Mouse (Mus musculus) heart, postnatal 0 days (tissue): ENCODE results near the gene Pdzph1. TPM values are rescaled to one million over a fixed set of nuclear protein-coding genes. Genes with fewer than 3 reads are reported as not detected.
A peak's percentile ranks its signal among the peaks of the same experiment; 100 is the strongest.

ENCODE experiments used
- ATAC-seq: fragments of 200-750 bp; cut with Nextera tagmentation; 2 replicates; pipeline ENCODE4 v1.8.0; 2017; ENCODE audit warnings: low read depth, moderate number of reproducible peaks, moderate library complexity; ENCODE audit not compliant: insufficient read depth
- DNase-seq: peaks from one replicate; pipeline ENCODE4 v3.0.0-alpha.2; 2016; ENCODE audit warnings: low spot score
- H3K27ac ChIP-seq: fragments of 300-500 bp; sonication (generic); 2 replicates; pipeline ENCODE4 v1.5.1; 2014; ENCODE audit warnings: low read depth, mild to moderate bottlenecking
- H3K27me3 ChIP-seq: fragments of 300-500 bp; sonication (generic); 2 replicates; pipeline ENCODE4 v1.6.1; 2014; ENCODE audit warnings: low read length, mixed read lengths; ENCODE audit not compliant: control insufficient read depth, insufficient read depth
- H3K36me3 ChIP-seq: fragments of 300-500 bp; sonication (generic); replicated peaks from 2 replicates; pipeline ENCODE4 v1.6.1; 2014; ENCODE audit warnings: low read length, mixed read lengths; ENCODE audit not compliant: control insufficient read depth, insufficient read depth
- H3K4me1 ChIP-seq: fragments of 300-500 bp; sonication (generic); 2 replicates; pipeline ENCODE4 v1.6.1; 2014; ENCODE audit warnings: antibody characterized with exemption; ENCODE audit not compliant: control insufficient read depth, insufficient read depth
- H3K4me2 ChIP-seq: fragments of 300-500 bp; sonication (generic); 2 replicates; pipeline ENCODE4 v1.6.1; 2014; ENCODE audit warnings: low read depth, mild to moderate bottlenecking, low read length, moderate library complexity
- H3K4me3 ChIP-seq: fragments of 300-500 bp; sonication (generic); 2 replicates; pipeline ENCODE4 v1.5.1; 2014; ENCODE audit warnings: low read depth, low read length
- H3K9ac ChIP-seq: fragments of 300-500 bp; sonication (generic); replicated peaks from 2 replicates; pipeline ENCODE4 v1.6.1; 2014; ENCODE audit warnings: low read depth, low read length, mixed read lengths
- H3K9me3 ChIP-seq: fragments of 300-500 bp; sonication (generic); replicated peaks from 2 replicates; pipeline ENCODE4 v1.6.1; 2016; ENCODE audit warnings: low read length; ENCODE audit not compliant: control insufficient read depth
- CTCF ChIP-seq: IDR thresholded peaks from 2 replicates; pipeline ENCODE4 v1.5.1; 2016; ENCODE audit warnings: antibody characterized with exemption, control low read depth, low read depth
- EP300 ChIP-seq: IDR thresholded peaks from 2 replicates; pipeline ENCODE4 v1.6.1; 2016; ENCODE audit warnings: antibody characterized with exemption, low read depth
- WGBS: fragments of 180-500 bp; shearing (Covaris S2); extraction: QIAGEN DNeasy Blood & Tissue Kit; methylation state at CpG from one replicate; pipeline ENCODE4 v1.1.7; 2014; 5-methylcytosine and 5-hydroxymethylcytosine counted together
- polyA plus RNA-seq: library from polyadenylated mRNA; unstranded; fragments of >200 nt; fragmentation: Nextera tagmentation; extraction: Ambion mirVana; gene quantifications from 2 replicates; pipeline ENCODE4 v1.2.1, GENCODE M21; 2015
- total RNA-seq: library from RNA; depleted of rRNA; stranded (reverse); fragments of >200 nt; gene quantifications from 2 replicates; pipeline ENCODE4 v1.2.3, GENCODE M21; 2014; ENCODE audit warnings: low replicate concordance; rRNA removed

Pdzph1 gene
- not detected in 2 replicates for total RNA-seq
- polyA plus RNA-seq = not detected in 2 replicates

- Histone ChIP-seq H3K4me2 (no peak within 1 kb of the TSS), H3K4me1 (no peaks in the 10 kb centered on the region), H3K27me3 (no peaks in the 10 kb centered on the region), H3K36me3 (no peaks in the 10 kb centered on the region), H3K9ac (no peak within 1 kb of the TSS), H3K27ac (no peak within 1 kb of the TSS), H3K9me3 (no peaks in the 10 kb centered on the region), H3K4me3 (no peak within 1 kb of the TSS)
- WGBS = 62% methylated on average over 6 of the region's 6 CpGs
- no peak for ATAC-seq
- DNase-seq = no peak
- TF ChIP-seq EP300 (no peak), CTCF (no peak)
Observed at GRCm38 (mm10) chr17:58991275-58991674, at the start of gene Pdzph1. Gene Pdzph1, minus strand, starts transcription at chr17:58991375.

GRCm38 (mm10) chr17:59039754-59040153 lies 48.6 kb upstream of the Pdzph1 start:
- H3K9me3 ChIP-seq = no peaks in the 10 kb centered on the region
- peak; percentile 34 for DNase-seq
- H3K4me3 ChIP-seq = no peak overlapping the region
- no peaks in the 10 kb centered on the region for H3K27me3 ChIP-seq
- no peak overlapping the region for H3K27ac ChIP-seq
- no peaks in the 10 kb centered on the region for H3K4me1 ChIP-seq
- no peak for ATAC-seq
- no peak for TF ChIP-seq EP300
- peak; percentile 44 for TF ChIP-seq CTCF
- H3K36me3 ChIP-seq = no peaks in the 10 kb centered on the region
- 33% methylated on average over 5 of the region's 5 CpGs for WGBS
- H3K9ac ChIP-seq = no peak overlapping the region
- H3K4me2 ChIP-seq = no peak overlapping the region

GRCm38 (mm10) chr17:59033445-59033844 lies 42.3 kb upstream of the Pdzph1 start:
- Histone ChIP-seq H3K4me3 (no peak overlapping the region), H3K4me2 (no peak overlapping the region)
- no peak for TF ChIP-seq EP300
- no peak for TF ChIP-seq CTCF

GRCm38 (mm10) chr17:59026336-59026735 lies 35.2 kb upstream of the Pdzph1 start:
- no peak for TF ChIP-seq CTCF
- no peak for TF ChIP-seq EP300
- Histone ChIP-seq H3K27me3 (no peaks in the 10 kb centered on the region), H3K4me2 (no peak overlapping the region), H3K27ac (no peak overlapping the region), H3K4me3 (no peak overlapping the region), H3K9me3 (no peaks in the 10 kb centered on the region), H3K4me1 (no peaks in the 10 kb centered on the region), H3K9ac (no peak overlapping the region), H3K36me3 (no peaks in the 10 kb centered on the region)
- no peak for ATAC-seq
- no peak for DNase-seq
- 70% methylated on average over 3 of the region's 3 CpGs for WGBS

More at GRCm38 (mm10) chr17:59033445-59033844, 42.3 kb upstream of the Pdzph1 start:
- ATAC-seq (no peak), DNase-seq (no peak)
- Histone ChIP-seq H3K9me3 (no peaks in the 10 kb centered on the region), H3K36me3 (no peaks in the 10 kb centered on the region), H3K9ac (no peak overlapping the region), H3K27ac (no peak overlapping the region), H3K27me3 (no peaks in the 10 kb centered on the region), H3K4me1 (no peaks in the 10 kb centered on the region)
- 83% methylated on average over 3 of the region's 3 CpGs for WGBS

- ATAC-seq = no peak
Observed at GRCm38 (mm10) chr17:59024502-59024901, 33.3 kb upstream of the Pdzph1 start.

DNA sequence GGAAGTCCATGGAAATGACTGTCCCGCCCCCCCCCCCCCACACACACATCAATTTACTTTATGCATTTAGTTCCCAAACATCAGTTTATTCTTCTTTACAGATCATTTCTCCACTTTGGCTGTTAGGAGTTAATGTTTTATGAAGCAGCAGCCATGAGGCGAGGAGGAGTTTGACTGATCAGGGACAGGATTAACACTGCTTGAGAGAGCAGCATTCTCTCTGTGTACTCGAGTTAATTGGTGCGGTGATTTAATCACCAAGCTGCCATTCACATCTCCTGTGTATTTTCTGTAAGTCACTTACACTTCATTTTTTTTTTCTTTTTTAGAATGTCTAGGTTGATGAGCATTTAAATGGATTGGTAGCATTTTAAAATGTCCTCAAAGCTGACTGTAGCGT lies 32.8 kb upstream of the Pdzph1 start:
- Histone ChIP-seq H3K27ac (no peak overlapping the region), H3K9me3 (no peaks in the 10 kb centered on the region), H3K4me1 (no peaks in the 10 kb centered on the region), H3K4me3 (no peak overlapping the region), H3K27me3 (no peaks in the 10 kb centered on the region), H3K4me2 (no peak overlapping the region), H3K36me3 (no peaks in the 10 kb centered on the region), H3K9ac (no peak overlapping the region)
- no peak for TF ChIP-seq CTCF
- TF ChIP-seq EP300 = no peak
- no peak for DNase-seq
- 59% methylated on average over 5 of the region's 5 CpGs for WGBS
- no peak for ATAC-seq

More at GRCm38 (mm10) chr17:59024502-59024901, 33.3 kb upstream of the Pdzph1 start:
- H3K27ac ChIP-seq = no peak overlapping the region
- 51% methylated on average over 6 of the region's 6 CpGs for WGBS
- H3K36me3 ChIP-seq = no peaks in the 10 kb centered on the region
- H3K4me2 ChIP-seq = no peak overlapping the region
- H3K27me3 ChIP-seq = no peaks in the 10 kb centered on the region
- H3K9ac ChIP-seq = no peak overlapping the region
- no peak for DNase-seq
- H3K4me3 ChIP-seq = no peak overlapping the region
- no peak for TF ChIP-seq EP300
- TF ChIP-seq CTCF = no peak
- H3K4me1 ChIP-seq = no peaks in the 10 kb centered on the region
- H3K9me3 ChIP-seq = no peaks in the 10 kb centered on the region
